Mouse (Mus musculus): ENCODE measurements at regions not wholly inside any gene's neighbourhood (a gene's known extent, or its start where the extent isn't known, plus 50 kb on each side); places are given as distances from the start of the nearest gene placed in this dataset.

DNA sequence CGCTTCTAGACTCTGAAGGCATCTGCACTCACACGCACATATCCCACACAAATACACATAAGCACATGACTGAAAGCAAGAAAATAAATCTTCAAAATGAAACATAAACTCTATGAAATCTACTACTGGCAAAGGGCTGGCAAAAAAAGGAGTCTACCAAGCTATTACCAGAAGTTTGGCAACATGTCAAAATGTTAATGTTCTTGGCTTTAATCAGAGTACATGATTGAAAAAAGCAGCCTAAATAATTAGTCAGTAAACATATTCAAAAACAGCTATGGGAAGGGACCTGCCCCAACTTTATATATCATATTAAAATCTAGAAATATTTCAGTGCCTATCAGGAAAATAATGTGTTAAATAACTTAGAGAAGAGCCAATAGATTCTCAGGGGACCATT, 405.8 kb downstream of the Basp1 start:
- intact Hi-C loops (cut with DNase I): no loop called here
- Histone ChIP-seq H3K27ac (no peak overlapping the region), H3K4me3 (no peak overlapping the region)
- DNase-seq (ENCODE audit: extremely low spot score in 1 of 2, low spot score in 2 of 2): no peak
- no peak for TF ChIP-seq CTCF (IDR thresholded peaks at IDR 0.05)

DNA sequence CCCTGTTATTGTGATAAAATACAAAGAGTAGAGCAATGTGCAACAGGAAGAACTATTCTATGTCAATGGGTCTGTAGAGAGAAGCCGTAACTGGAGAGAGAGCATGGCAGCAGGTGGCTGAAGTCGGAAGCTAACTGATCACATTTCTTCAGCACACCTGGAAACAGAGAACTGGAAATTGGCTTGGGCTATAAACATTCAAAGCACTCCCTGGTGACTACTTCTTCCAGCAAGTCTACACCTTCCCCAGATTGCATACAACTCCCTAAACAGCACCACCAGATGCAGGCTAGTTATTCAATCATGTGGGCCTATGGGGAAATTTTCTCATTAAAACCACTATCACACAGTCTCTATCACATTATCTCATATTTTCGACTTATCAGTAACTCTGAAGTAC, 413.4 kb downstream of the Basp1 start:
- no peak for TF ChIP-seq CTCF (IDR thresholded peaks at IDR 0.05)
- Histone ChIP-seq H3K27ac (no peak overlapping the region), H3K4me3 (no peak overlapping the region)
- intact Hi-C loops (cut with DNase I): no loop called here
- DNase-seq (ENCODE audit: extremely low spot score in 1 of 2, low spot score in 2 of 2): no peak

DNA sequence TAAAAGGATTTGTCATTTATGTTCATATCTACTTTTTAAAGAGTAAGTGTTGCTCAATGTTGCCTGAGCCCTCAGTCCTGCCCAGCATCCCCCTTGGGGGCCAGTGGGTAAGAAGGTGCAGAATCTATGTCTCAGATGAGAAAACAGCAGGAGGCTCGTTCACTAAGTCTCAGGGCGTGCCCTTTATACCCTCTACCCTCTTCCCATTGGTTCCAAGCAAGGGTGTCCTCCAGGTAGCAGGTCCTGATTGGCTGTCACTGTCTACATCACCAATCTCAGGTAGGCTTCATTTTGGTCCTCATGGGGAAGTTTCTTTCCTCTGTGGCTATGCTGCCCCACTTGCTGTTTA, 420.3 kb downstream of the Basp1 start:
- Histone ChIP-seq H3K4me3 (no peak overlapping the region), H3K27ac (no peak overlapping the region)
- TF ChIP-seq CTCF (IDR thresholded peaks at IDR 0.05): no peak
- no peak for DNase-seq (ENCODE audit: extremely low spot score in 1 of 2, low spot score in 2 of 2)
- intact Hi-C loops (cut with DNase I): no loop called here

DNA sequence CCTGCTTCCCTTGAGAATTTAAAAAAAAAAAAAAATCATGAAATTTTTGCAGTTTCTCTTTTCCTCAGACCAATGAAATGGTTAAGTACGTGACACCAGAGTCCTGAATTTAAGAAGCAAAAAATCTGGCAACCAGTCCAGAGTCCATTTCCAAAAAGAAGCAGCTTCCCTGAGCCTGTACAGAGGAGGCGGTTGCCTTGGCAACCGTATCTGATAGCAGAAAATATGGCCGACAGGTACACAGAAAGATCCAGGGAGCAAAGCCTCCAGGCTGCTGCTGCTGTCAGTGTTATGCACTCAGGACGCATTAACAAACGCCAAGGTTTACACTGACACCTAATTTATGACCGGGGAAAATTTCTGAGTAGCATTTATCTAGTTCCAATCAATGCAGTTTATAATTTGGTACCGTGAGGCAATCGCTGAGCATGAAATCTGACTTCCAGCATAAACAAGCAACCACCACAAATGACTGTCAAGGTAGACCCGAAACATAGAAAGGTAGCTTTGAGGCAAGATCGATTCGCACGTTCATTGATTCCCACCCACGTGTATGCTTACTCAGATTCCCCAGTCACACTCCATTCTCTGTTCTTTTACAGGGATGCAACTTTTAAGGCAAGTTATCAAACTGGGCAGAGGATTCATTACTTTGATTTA, 420.8 kb downstream of the Basp1 start:
- peak overlapping the region; percentile 33 for H3K27ac ChIP-seq

DNA sequence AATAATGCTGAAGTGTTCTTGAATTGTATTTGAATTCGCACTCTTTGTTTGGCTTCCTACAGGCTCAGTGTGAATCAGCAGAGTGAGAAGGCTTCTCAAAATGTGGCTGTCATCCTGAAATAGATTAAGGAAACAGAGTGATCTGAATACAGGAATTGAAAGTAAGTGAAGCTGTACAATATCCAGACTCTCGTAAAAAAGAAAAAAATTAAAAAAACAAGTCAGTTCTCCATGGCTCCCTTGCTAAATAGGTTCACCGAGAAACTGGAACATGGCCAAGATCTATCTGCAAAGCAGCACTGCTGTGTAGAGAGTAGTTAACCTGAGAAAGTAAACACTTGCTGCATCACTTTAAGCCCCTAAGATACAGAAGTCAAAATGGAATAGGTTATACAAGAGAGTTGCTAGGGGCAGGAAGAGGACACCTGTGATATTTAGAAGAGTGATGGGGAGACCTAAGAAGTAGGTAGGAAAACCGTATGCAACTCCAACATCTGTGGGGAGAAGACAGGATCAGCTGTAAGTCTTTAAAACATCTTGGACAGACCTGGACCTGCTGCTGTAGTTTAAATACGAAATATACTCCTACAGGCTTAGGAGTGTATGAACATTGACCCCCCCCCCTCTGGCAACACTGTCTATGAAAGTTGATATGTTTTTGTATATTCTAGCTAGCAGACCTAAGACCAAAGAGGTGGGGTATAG, 423.3 kb downstream of the Basp1 start:
- no peak for DNase-seq (ENCODE audit: extremely low spot score in 1 of 2, low spot score in 2 of 2)
- H3K4me3 ChIP-seq: no peak overlapping the region
- intact Hi-C loops (cut with DNase I): loop anchor here (2.0 kb wide), 1 partner anchor 421 kb away; no protein-coding TSS in a partner anchor
- H3K27ac ChIP-seq: peak overlapping the region; percentile 33
- no peak for TF ChIP-seq CTCF (IDR thresholded peaks at IDR 0.05)

More for the DNA sequence above, 420.8 kb downstream of the Basp1 start:
- intact Hi-C loops (cut with DNase I): no loop called here
- DNase-seq (ENCODE audit: extremely low spot score in 1 of 2, low spot score in 2 of 2): no peak
- H3K4me3 ChIP-seq: no peak overlapping the region
- no peak for TF ChIP-seq CTCF (IDR thresholded peaks at IDR 0.05)

DNA sequence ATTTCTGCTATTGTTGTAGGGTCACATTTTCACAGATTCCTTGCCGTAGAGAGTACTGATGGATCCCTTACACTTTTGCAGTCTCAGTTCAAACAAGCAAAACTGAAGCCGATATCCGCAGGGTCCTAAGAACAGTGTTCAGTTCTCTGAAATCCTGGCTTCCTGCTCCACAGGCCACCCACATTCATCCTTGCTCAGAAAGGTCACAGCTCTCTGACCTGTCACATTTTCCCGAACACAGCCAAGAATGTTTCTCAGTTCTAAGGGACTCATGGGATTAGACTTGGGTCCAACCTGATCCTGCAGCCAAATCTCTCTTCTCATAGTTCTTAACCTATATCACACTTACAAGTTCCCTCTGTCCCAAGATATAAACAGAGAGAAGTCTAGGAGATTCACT, 432.7 kb downstream of the Basp1 start:
- no peak overlapping the region for H3K27ac ChIP-seq
- intact Hi-C loops (cut with DNase I): no loop called here
- no peak for DNase-seq (ENCODE audit: extremely low spot score in 1 of 2, low spot score in 2 of 2)
- no peak for TF ChIP-seq CTCF (IDR thresholded peaks at IDR 0.05)
- H3K4me3 ChIP-seq: no peak overlapping the region

DNA sequence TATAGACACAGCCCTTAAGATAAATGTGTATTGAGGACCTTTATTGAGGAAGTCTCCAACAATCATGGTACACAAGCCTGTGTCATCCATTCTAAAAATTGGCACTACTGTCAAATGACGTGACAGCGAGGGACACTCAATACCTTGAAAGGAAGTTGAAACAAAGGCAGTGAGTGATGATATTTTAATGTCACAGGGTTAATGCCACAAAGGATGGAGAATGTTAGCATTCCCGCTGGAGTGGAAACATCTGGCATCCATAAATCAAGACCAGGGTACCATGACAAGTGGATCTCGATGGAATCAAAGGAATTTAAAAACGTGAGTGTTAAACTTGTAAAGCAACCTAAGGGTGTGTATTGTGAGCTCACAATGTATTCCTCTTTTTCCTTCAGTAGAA, 441.5 kb downstream of the Basp1 start:
- no peak for DNase-seq (ENCODE audit: extremely low spot score in 1 of 2, low spot score in 2 of 2)
- intact Hi-C loops (cut with DNase I): no loop called here
- Histone ChIP-seq H3K27ac (no peak overlapping the region), H3K4me3 (no peak overlapping the region)
- no peak for TF ChIP-seq CTCF (IDR thresholded peaks at IDR 0.05)

DNA sequence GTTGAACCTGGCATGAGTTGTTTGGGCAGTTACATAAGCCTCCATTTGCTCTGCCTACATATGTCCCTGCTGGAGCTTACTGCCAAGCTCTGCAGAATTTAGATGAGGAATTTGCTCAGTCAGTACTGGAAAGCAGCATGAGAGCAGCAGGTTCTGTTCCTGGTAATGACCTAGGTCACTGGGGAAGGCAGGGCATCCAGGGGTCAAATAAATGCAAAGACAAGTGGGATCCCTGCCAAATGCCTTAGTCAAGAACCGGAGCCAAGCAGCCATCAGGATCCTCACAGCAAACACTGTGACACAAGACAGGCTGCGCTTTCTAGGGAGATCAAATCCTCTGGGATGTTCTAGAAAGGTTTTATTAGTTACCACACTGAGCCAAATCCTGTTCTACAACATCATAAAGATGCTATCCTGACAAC, 444.2 kb downstream of the Basp1 start:
- H3K27ac ChIP-seq: peak overlapping the region; percentile 83
- intact Hi-C loops (cut with DNase I): loop anchor here (5.0 kb wide), 1 partner anchor 247 kb away; no protein-coding TSS in a partner anchor
- TF ChIP-seq CTCF (IDR thresholded peaks at IDR 0.05): no peak

DNA sequence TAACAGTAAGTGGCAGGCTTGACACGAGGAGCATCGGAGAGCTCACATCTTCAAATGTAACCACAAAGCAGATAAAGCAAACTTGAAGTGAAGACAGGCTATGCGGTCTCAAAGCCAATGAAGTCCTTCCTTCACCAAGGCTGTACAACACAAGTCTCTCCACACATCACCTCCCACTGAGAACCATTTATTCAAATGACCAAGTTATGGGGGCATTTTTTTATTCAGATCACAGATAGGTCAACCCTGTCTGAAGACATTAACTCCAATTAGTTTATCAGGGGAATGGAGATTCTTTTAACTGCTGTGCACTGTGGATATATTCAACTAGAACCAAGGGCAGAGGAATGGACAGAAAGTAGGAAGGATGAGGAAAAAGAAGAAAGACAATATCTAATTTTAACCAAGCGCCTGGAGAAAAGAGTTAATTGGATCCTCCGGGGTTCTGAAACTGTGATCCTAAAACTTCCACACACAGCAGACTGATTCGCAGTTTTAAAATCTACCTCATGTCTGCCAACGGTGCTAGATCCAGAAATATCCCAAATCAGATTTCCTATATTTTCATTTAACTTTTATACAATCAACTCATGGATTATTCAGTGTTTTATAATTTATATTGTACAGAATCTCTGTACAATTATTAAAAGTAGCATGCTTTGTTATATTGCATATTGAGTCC, 444.8 kb downstream of the Basp1 start:
- Histone ChIP-seq H3K4me3 (no peak overlapping the region), H3K27ac (peak overlapping the region; percentile 83)
- intact Hi-C loops (cut with DNase I): loop anchor here (5.0 kb wide), 1 partner anchor 246 kb away; no protein-coding TSS in a partner anchor
- TF ChIP-seq CTCF (IDR thresholded peaks at IDR 0.05): no peak
- DNase-seq (ENCODE audit: extremely low spot score in 1 of 2, low spot score in 2 of 2): no peak

More for the DNA sequence above, 444.2 kb downstream of the Basp1 start:
- peak in 1 of 2 experiments; percentile 15 for DNase-seq (ENCODE audit: extremely low spot score in 1 of 2, low spot score in 2 of 2)
- H3K4me3 ChIP-seq: no peak overlapping the region

DNA sequence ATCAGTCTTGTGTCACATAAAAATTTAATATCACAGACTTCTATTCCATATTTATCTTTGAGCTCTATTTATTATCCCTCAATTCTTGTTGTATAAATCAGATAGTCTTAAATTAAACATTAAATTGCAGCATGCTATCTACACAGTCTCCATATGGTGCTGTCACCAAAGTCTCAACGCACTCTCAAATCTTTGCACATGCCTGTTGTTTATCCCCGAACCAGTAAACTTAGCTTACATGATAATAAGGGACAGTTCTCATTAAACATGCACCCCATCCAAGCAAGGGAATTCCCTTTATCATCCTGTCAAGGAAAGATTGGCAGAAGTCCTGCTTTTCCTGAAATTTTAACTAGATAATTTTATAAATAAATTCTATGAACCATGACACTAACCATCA, 483.8 kb downstream of the Basp1 start:
- no peak for TF ChIP-seq CTCF (IDR thresholded peaks at IDR 0.05)

DNA sequence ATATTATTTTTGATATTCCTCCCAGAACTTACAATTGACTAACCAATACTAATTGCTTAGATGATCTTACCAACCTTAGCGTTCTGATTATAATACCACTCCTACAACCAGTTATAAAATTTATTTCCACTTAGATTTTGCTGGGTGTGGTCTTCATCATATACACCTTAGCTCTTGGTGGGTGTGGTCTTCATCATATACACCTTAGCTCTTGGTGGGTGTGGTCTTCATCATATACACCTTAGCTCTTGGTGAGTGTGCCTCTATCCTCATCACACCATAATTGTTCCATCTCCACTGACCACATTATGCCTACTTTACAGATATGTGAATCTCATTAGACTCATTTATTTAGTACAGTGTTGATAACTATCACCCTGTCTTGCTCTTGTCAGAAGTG, 501.7 kb downstream of the Basp1 start:
- intact Hi-C loops (cut with DNase I): no loop called here
- no peak overlapping the region for H3K27ac ChIP-seq
- no peak for TF ChIP-seq CTCF (IDR thresholded peaks at IDR 0.05)
- H3K4me3 ChIP-seq: no peak overlapping the region
- no peak for DNase-seq (ENCODE audit: extremely low spot score in 1 of 2, low spot score in 2 of 2)

More for the DNA sequence above, 483.8 kb downstream of the Basp1 start:
- Histone ChIP-seq H3K4me3 (no peak overlapping the region), H3K27ac (no peak overlapping the region)
- DNase-seq (ENCODE audit: extremely low spot score in 1 of 2, low spot score in 2 of 2): no peak
- intact Hi-C loops (cut with DNase I): no loop called here

DNA sequence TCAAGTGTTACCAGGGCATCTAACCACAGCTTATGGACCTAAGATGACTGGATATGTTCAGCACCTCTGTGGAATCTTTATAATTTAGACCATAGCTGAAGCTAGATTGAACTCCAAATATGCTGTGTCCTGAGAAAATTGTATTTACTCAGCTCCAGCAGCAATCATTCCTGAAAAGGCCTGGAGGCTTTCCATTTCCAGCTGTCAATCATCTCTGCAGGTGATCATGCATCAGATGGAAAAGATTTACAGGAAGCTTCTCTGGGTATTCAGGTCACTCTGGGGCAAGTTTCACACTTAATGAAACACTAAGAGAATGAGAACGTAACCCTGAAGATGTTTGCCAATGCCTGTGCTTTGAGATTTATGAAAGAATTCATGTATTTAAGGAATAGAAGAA, 502.1 kb downstream of the Basp1 start:
- Histone ChIP-seq H3K4me3 (no peak overlapping the region), H3K27ac (no peak overlapping the region)
- no peak for DNase-seq (ENCODE audit: extremely low spot score in 1 of 2, low spot score in 2 of 2)
- TF ChIP-seq CTCF (IDR thresholded peaks at IDR 0.05): no peak
- intact Hi-C loops (cut with DNase I): no loop called here
